Mouse (Mus musculus) lung, adult 2 months (tissue): ENCODE results near the gene Ddx50. TPM values are rescaled to one million over a fixed set of nuclear protein-coding genes. Genes with fewer than 3 reads are reported as not detected.

Source experiments
- DNase-seq: peaks from one replicate; pipeline ENCODE4 v3.0.0; 2022
- H3K4me1 ChIP-seq: fragments of 200-500 bp; 2 replicates; pipeline ENCODE4 v1.6.1; 2011; ENCODE audit warnings: low read length; ENCODE audit not compliant: control insufficient read depth, insufficient read depth
- H3K4me3 ChIP-seq: fragments of 200-500 bp; replicated peaks from 2 replicates; pipeline ENCODE3; 2011; ENCODE audit warnings: low read depth, mild to moderate bottlenecking, control low read depth, low read length; ENCODE audit errors: extremely low read depth
- CTCF ChIP-seq: fragments of 200-500 bp; IDR thresholded peaks from 2 replicates; pipeline ENCODE4 v1.5.1; 2011; ENCODE audit warnings: mild to moderate bottlenecking, low read length, control low read depth; ENCODE audit not compliant: insufficient read depth
- POLR2A ChIP-seq: fragments of 200-500 bp; IDR thresholded peaks from 2 replicates; pipeline ENCODE4 v1.6.1; 2011; ENCODE audit warnings: low read depth, mild to moderate bottlenecking, control low read depth, low read length, borderline replicate concordance; ENCODE audit errors: extremely low read depth
- WGBS: fragments of 180-500 bp; shearing (Covaris S2); methylation state at CpG from one replicate; pipeline ENCODE4 v1.1.7; 2018; 5-methylcytosine and 5-hydroxymethylcytosine counted together
- polyA plus RNA-seq: library from polyadenylated mRNA; depleted of rRNA; stranded (reverse); fragments of >200 nt; gene quantifications from 2 replicates; pipeline ENCODE4 v1.2.3, GENCODE M21; 2012; rRNA removed

The Ddx50 gene
- polyA plus RNA-seq: 8.9 and 14.1 TPM in 2 replicates

GRCm38 (mm10) chr10:62650881-62651810 is at the start of gene Ddx50:
Gene Ddx50, minus strand, starts transcription at chr10:62651218.
- H3K4me1 ChIP-seq: peaks cover 5% of the 10 kb centered on the region
- H3K4me3 ChIP-seq: peak within 1 kb of the TSS; percentile 80
- WGBS: under 1% methylated on average over 87 of the region's 89 CpGs
- peak; percentile 99 for DNase-seq
- peak; percentile 50; the same call in 1 of the 2 replicates for TF ChIP-seq POLR2A
- no peak for TF ChIP-seq CTCF

- 62% methylated on average over 8 of the region's 8 CpGs for WGBS
- TF ChIP-seq CTCF (no peak), POLR2A (no peak)
- no peak for DNase-seq
- no peaks in the 10 kb centered on the region for H3K4me1 ChIP-seq
- no peak overlapping the region for H3K4me3 ChIP-seq
Observed at GRCm38 (mm10) chr10:62692771-62693170, 41.8 kb upstream of the Ddx50 start.

- Histone ChIP-seq H3K4me1 (no peaks in the 10 kb centered on the region), H3K4me3 (no peak overlapping the region)
- TF ChIP-seq CTCF: no peak
- TF ChIP-seq POLR2A: no peak
- WGBS: 69% methylated on average over 3 of the region's 3 CpGs
- no peak for DNase-seq
Observed at GRCm38 (mm10) chr10:62692244-62692643, 41.2 kb upstream of the Ddx50 start.

DNA sequence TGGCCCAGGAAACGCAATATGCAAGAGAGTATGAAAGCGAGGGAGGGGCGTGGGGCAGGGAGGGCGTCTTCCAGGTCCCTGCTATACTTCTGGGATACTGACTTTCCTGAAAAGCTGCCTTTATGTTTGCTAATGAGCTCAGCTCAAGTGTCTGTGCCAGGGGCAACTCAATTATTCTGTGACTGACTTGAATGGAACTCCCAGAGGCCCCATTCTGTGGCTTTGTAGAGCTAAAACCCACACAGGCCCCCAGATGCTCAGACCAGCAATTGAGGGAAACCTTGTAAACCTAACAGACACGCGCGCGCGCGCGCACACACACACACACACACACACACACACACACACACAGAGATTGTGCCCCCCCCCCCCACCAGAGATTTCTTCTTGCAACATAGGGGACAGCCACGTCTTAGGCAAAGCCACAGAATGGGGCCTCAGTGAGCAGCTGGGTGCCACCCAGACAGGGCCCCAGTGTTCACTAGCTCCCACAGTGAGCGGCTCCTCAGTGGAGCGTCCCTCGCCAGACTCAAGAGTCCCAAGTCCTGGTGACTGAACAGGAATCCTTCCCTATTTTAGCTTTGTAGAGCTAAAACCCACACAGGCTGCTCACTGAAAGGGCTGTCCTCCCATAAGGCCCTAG is 36.1 kb upstream of the Ddx50 start:
- Histone ChIP-seq H3K4me3 (no peak overlapping the region), H3K4me1 (no peaks in the 10 kb centered on the region)
- no peak for TF ChIP-seq POLR2A
- TF ChIP-seq CTCF: no peak
- 82% methylated on average over 15 of the region's 15 CpGs for whole genome bisulfite sequencing
- DNase-seq: no peak

- Histone ChIP-seq H3K4me1 (no peaks in the 10 kb centered on the region), H3K4me3 (no peak overlapping the region)
- 48% methylated on average over 5 of the region's 5 CpGs for WGBS
- peak; percentile 30 for DNase-seq
- peak; percentile 55 for TF ChIP-seq CTCF
- no peak for TF ChIP-seq POLR2A
Observed at GRCm38 (mm10) chr10:62683043-62683442, 32.0 kb upstream of the Ddx50 start.

GRCm38 (mm10) chr10:62679833-62680232 is 28.8 kb upstream of the Ddx50 start:
- no peak for DNase-seq
- 69% methylated on average over 1 of the region's 1 CpGs for WGBS
- no peaks in the 10 kb centered on the region for H3K4me1 ChIP-seq
- no peak overlapping the region for H3K4me3 ChIP-seq
- TF ChIP-seq CTCF (no peak), POLR2A (no peak)

GRCm38 (mm10) chr10:62677329-62677728 is 26.3 kb upstream of the Ddx50 start:
- WGBS: 66% methylated on average over 5 of the region's 5 CpGs
- Histone ChIP-seq H3K4me1 (no peaks in the 10 kb centered on the region), H3K4me3 (no peak overlapping the region)
- no peak for TF ChIP-seq POLR2A
- no peak for TF ChIP-seq CTCF
- DNase-seq: no peak

DNA sequence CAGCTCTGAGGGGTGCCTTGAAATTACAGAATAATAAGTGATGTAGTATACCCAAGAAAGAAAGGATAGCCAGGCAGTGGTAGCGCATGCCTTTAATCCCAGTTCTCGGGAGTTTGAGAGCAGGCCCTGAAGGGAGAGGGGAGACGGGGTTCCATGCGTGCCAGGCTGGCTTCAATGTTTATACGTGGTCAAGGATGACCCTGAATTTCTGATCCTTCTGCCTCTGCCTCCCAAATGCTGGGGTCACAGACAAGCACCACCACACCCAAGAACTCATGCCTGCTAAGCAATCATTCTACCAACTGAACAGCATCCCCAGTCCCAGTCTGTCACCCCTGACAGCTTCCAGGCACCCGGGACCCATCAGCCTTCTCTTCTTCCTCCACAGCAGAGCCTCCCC is 25.2 kb upstream of the Ddx50 start:
- no peak for DNase-seq
- WGBS: 88% methylated on average over 6 of the region's 6 CpGs
- Histone ChIP-seq H3K4me1 (no peaks in the 10 kb centered on the region), H3K4me3 (no peak overlapping the region)
- no peak for TF ChIP-seq POLR2A
- no peak for TF ChIP-seq CTCF

- TF ChIP-seq CTCF (no peak), POLR2A (no peak)
- Histone ChIP-seq H3K4me3 (no peak overlapping the region), H3K4me1 (no peaks in the 10 kb centered on the region)
- WGBS: 98% methylated on average over 2 of the region's 2 CpGs
- DNase-seq: no peak
Observed at GRCm38 (mm10) chr10:62672359-62672758, 21.3 kb upstream of the Ddx50 start.

GRCm38 (mm10) chr10:62669245-62669644 is 18.2 kb upstream of the Ddx50 start:
- no peak for TF ChIP-seq POLR2A
- TF ChIP-seq CTCF: no peak
- no peak for DNase-seq
- Histone ChIP-seq H3K4me1 (no peaks in the 10 kb centered on the region), H3K4me3 (no peak overlapping the region)
- 68% methylated on average over 14 of the region's 14 CpGs for WGBS
